ENCODE assay signal across 11 mouse cellular contexts in genomic region chr11:44086951-44087350, GRCm38 (mm10).
A peak's percentile ranks its signal among the peaks of the same experiment; 100 is the strongest.
DNase-seq lines count a peak whose midpoint lies in the region; ATAC-seq and TF ChIP-seq lines count a peak whose summit lies in the region.
"Had no signal": no experiment of that assay in that cellular context is flagged by ENCODE, and none has a peak within 500 bp of the region (broad histone marks: within the 10 kb centered on the region; RNA-seq: fewer than 3 reads in every experiment).

No protein-coding gene starts in this region.

- TF ChIP-seq EP300 in liver, postnatal 0 days (IDR thresholded peaks at IDR 0.05; ENCODE audit: low read depth): no peak
- TF ChIP-seq EP300 in stomach, postnatal 0 days (optimal IDR thresholded peaks at IDR 0.05): no peak

- TF ChIP-seq CTCF in liver, postnatal 0 days (IDR thresholded peaks at IDR 0.05; ENCODE audit: low read depth): peak; percentile 61
- TF ChIP-seq CTCF in brain, embryonic 14.5 days (IDR thresholded peaks at IDR 0.05; ENCODE audit: borderline replicate concordance, extremely low read depth, insufficient read depth, insufficient read length): peak; percentile 39; the same call in 1 of the 2 replicates
- peak; percentile 55 for TF ChIP-seq CTCF in stomach, postnatal 0 days (IDR thresholded peaks at IDR 0.05; ENCODE audit: low read depth)

- no peak for DNase-seq in liver, postnatal 0 days
- no peak for DNase-seq in liver
- peak; percentile 41 for DNase-seq in ES-E14 (ENCODE audit: low read depth, low spot score)
- no peak for DNase-seq in brain, embryonic 14.5 days (ENCODE audit: low read depth)
- no peak for DNase-seq in stomach, postnatal 0 days (ENCODE audit: low spot score)
- DNase-seq in right cerebral cortex, postnatal 36 days (ENCODE audit: low spot score in 2 of 2): no peak
- DNase-seq in cerebellum, adult 11 months: no peak
- DNase-seq: kidney, postnatal 36 days had no signal

- no peak overlapping the region for H3K9ac ChIP-seq in liver, postnatal 0 days (replicated peaks)
- no peak overlapping the region for H3K9ac ChIP-seq in ES-E14 (ENCODE audit: insufficient read depth, low read depth, low read length, poor library complexity, severe bottlenecking)
- H3K9ac ChIP-seq in stomach, postnatal 0 days (ENCODE audit: low read length): no peak overlapping the region
- H3K9ac ChIP-seq: liver, embryonic 15.5 days; neural tube, embryonic 13.5 days; stomach, embryonic 15.5 days had no signal

- no peaks in the 10 kb centered on the region for H3K27me3 ChIP-seq in liver, postnatal 0 days (ENCODE audit: insufficient read depth, low read length)
- H3K27me3 ChIP-seq in stomach, postnatal 0 days (ENCODE audit: control insufficient read depth, insufficient read depth, low read length): no peaks in the 10 kb centered on the region
- H3K27me3 ChIP-seq: liver, embryonic 15.5 days; neural tube, embryonic 13.5 days; stomach, embryonic 15.5 days had no signal

- TF ChIP-seq POLR2A in brain, embryonic 14.5 days (IDR thresholded peaks at IDR 0.05; ENCODE audit: borderline replicate concordance, extremely low read depth, insufficient read depth, insufficient read length, poor library complexity, severe bottlenecking): no peak

- no peak overlapping the region for H3K4me2 ChIP-seq in liver, postnatal 0 days (ENCODE audit: low read depth, low read length)
- H3K4me2 ChIP-seq in stomach, postnatal 0 days (replicated peaks; ENCODE audit: low read depth): no peak overlapping the region
- H3K4me2 ChIP-seq: liver, embryonic 15.5 days; neural tube, embryonic 13.5 days; stomach, embryonic 15.5 days had no signal

- no peak for ATAC-seq in liver, postnatal 0 days
- no peak for ATAC-seq in stomach, postnatal 0 days (ENCODE audit: low FRiP score, low TSS enrichment)

- no peak overlapping the region for H3K4me3 ChIP-seq in liver, postnatal 0 days (ENCODE audit: low read depth, low read length)
- H3K4me3 ChIP-seq in ES-E14 (ENCODE audit: insufficient read depth in 1 of 2, low read depth in 1 of 2, low read length in 2 of 2, poor library complexity in 1 of 2, severe bottlenecking in 1 of 2): no peak overlapping the region
- H3K4me3 ChIP-seq in stomach, postnatal 0 days (ENCODE audit: low read depth, low read length): no peak overlapping the region
- H3K4me3 ChIP-seq: liver, embryonic 15.5 days; neural tube, embryonic 13.5 days; stomach, embryonic 15.5 days had no signal

- H3K36me3 ChIP-seq in liver, postnatal 0 days (replicated peaks; ENCODE audit: insufficient read depth, low read length): no peaks in the 10 kb centered on the region
- H3K36me3 ChIP-seq in ES-E14 (ENCODE audit: control insufficient read depth, insufficient read depth, low read length, poor library complexity, severe bottlenecking): no peaks in the 10 kb centered on the region
- H3K36me3 ChIP-seq in stomach, postnatal 0 days (ENCODE audit: control insufficient read depth, insufficient read depth, low read length): no peaks in the 10 kb centered on the region
- H3K36me3 ChIP-seq: liver, embryonic 15.5 days; neural tube, embryonic 13.5 days; stomach, embryonic 15.5 days had no signal

- H3K9me3 ChIP-seq in liver, postnatal 0 days (ENCODE audit: low read length): no peaks in the 10 kb centered on the region
- H3K9me3 ChIP-seq in ES-E14 (ENCODE audit: control insufficient read depth, insufficient read depth, low read depth, low read length): no peaks in the 10 kb centered on the region
- no peaks in the 10 kb centered on the region for H3K9me3 ChIP-seq in stomach, postnatal 0 days (ENCODE audit: control insufficient read depth, low read length)
- H3K9me3 ChIP-seq: liver, embryonic 15.5 days; neural tube, embryonic 13.5 days; stomach, embryonic 15.5 days had no signal

- WGBS in liver, postnatal 0 days (ENCODE audit: insufficient replicate concordance): 52% methylated on average over 2 of the region's 2 CpGs
- 53% methylated on average over 2 of the region's 2 CpGs for WGBS in stomach, postnatal 0 days

- H3K27ac ChIP-seq in liver, postnatal 0 days (ENCODE audit: low read depth): no peak overlapping the region
- no peak overlapping the region for H3K27ac ChIP-seq in ES-E14 (ENCODE audit: insufficient read depth, low read depth, low read length, poor library complexity, severe bottlenecking)
- no peak overlapping the region for H3K27ac ChIP-seq in stomach, postnatal 0 days (replicated peaks)
- H3K27ac ChIP-seq: liver, embryonic 15.5 days; neural tube, embryonic 13.5 days; stomach, embryonic 15.5 days had no signal

- no peaks in the 10 kb centered on the region for H3K4me1 ChIP-seq in liver, postnatal 0 days (ENCODE audit: insufficient read depth)
- H3K4me1 ChIP-seq in ES-E14 (ENCODE audit: control insufficient read depth in 2 of 2, insufficient read depth in 2 of 2, low read length in 2 of 2, poor library complexity in 1 of 2): no peaks in the 10 kb centered on the region
- H3K4me1 ChIP-seq in stomach, postnatal 0 days (replicated peaks; ENCODE audit: control insufficient read depth, insufficient read depth): no peaks in the 10 kb centered on the region
- H3K4me1 ChIP-seq: liver, embryonic 15.5 days; neural tube, embryonic 13.5 days; stomach, embryonic 15.5 days had no signal

- in situ Hi-C loops in ES-E14 (cut with MboI; ENCODE audit: low sequenced_read_pairs in 2 of 2, unreplicated experiment in 2 of 2): no loop called here

TF ChIP-seq in ES-E14, 5 proteins besides CTCF, POLR2A, EP300 and RAD21:
- TF ChIP-seq HCFC1 (IDR thresholded peaks at IDR 0.05; ENCODE audit: borderline replicate concordance, insufficient read depth, low read length): no peak
- TF ChIP-seq ZC3H11A (IDR thresholded peaks at IDR 0.05; ENCODE audit: borderline replicate concordance, low read depth, low read length): peak; percentile 24; the same call in 1 of the 2 replicates
